Mouse (Mus musculus): ENCODE results near the gene Olfr704. TPM values are rescaled to one million over a fixed set of nuclear protein-coding genes. Genes with fewer than 3 reads are reported as not detected.
"Not testable (repeated sequence)": the region's sequence is repeated elsewhere in the genome, so short reads cannot be mapped to it uniquely, and the experiment has no call there.

Olfr704 gene
- not detected in 2 replicates for total RNA-seq (2017)

DNA sequence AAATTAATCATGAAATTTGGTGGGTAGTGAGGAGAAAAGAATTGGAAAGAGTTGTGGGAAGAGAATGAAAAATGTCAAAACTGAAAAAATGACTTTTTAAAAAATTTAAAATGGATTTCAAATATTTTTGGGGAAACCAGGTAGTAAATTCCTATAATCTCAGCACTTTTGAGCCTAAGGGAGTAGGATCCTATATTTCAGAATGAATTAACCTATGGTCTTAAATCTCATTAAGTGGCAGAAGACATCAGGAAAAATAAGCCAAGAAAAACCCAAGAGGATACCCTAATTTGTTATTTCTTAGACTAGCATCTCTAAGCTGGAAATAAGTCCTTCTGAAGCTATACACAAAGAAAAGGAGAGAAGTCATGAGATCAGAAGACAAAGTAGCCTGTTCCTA is at the start of gene Olfr704:
Olfr704 (plus strand) TSS at position 301 of the 400 bp plus-strand sequence.
- ATAC-seq (replicated peaks in 1 of 2; ENCODE audit: insufficient read depth in 1 of 2, low FRiP score in 2 of 2, low TSS enrichment in 1 of 2, low read depth in 1 of 2, poor library complexity in 2 of 2, severe bottlenecking in 2 of 2): no peak

DNA sequence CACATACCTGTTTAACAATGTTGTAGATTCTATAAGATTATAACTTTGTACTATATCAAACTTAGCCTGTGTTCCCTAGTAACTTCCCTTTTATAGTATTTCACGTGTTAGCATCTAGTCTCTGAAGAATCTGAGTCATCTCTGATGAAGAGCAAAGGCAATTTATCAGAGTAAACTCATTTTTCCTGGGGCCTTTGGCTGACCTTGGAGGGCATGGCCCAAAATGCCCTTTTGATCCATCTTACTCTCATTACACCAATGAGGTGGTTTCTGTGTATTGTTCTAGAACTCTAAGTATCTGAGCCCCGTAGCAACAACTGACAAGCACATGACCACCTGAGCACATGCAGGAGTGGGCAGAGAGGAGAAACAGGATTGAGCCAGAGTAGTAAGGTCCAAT is 49.2 kb upstream of the Olfr704 start, which contains the start of gene Olfr701:
Olfr701 (plus strand) TSS at position 301 of the 400 bp plus-strand sequence.
- ATAC-seq (replicated peaks in 1 of 2; ENCODE audit: insufficient read depth in 1 of 2, low FRiP score in 2 of 2, low TSS enrichment in 1 of 2, low read depth in 1 of 2, poor library complexity in 2 of 2, severe bottlenecking in 2 of 2): no peak

DNA sequence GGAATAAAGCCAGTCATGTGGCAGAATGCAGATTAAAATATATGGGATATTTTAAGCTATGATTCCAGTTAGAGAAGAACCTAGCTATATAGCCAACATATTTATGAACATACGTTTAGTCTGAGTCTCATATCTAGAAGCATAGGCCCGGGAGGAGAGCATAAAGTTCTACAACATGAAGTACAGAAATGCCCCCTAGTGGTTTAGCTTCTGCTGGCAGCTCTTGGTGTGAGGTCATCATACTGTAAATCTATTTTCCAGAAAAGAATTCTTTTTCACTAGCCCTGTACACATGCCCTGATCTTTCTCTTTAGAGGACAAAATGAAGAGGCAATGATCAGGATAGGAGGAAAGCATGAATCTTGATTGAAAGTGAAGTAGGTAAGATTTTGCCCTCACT is 47.2 kb upstream of the Olfr704 start:
- ATAC-seq (replicated peaks in 1 of 2; ENCODE audit: insufficient read depth in 1 of 2, low FRiP score in 2 of 2, low TSS enrichment in 1 of 2, low read depth in 1 of 2, poor library complexity in 2 of 2, severe bottlenecking in 2 of 2): peak; percentile 76 to 87

DNA sequence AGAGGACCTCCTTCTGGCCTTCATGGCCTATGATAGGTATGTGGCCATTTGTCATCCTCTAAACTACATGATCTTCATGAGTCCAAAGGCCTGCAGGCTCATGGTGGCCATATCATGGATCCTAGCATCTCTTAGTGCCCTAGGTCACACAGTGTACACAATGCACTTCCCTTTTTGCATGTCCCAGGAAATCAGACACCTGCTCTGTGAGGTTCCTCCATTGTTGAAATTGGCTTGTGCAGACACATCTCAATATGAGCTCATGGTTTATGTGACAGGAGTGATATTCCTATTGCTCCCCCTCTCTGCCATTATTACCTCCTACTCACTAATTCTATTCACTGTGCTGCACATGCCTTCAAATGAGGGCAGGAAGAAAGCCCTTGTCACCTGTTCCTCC is 44.6 kb upstream of the Olfr704 start:
- ATAC-seq (replicated peaks in 1 of 2; ENCODE audit: insufficient read depth in 1 of 2, low FRiP score in 2 of 2, low TSS enrichment in 1 of 2, low read depth in 1 of 2, poor library complexity in 2 of 2, severe bottlenecking in 2 of 2): 0 out of 4 replicates have a peak, but pooled peaks of 1 of the 2 experiments have one; percentile 39

DNA sequence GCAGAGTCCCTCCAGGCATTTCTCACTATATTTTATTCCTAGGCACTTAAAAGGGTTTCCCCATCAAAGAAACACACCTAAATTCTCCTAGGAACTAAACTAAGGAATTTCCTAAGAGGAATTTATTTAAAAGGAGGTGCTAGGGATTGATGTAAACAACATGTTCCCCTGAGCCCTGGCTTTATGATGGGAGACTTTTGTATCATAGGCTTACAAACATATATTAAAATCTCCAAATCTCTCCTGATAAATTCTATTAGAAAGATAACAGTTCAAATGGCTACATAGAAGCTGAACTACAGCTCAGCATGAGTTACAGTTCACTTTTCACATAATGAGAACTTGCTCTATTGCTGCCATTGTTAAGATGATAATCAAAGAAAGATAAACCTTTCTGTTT is 29.2 kb upstream of the Olfr704 start, which contains the start of gene Olfr702:
Olfr702 (minus strand) TSS at position 101 of the 400 bp plus-strand sequence.
- no peak for ATAC-seq (replicated peaks in 1 of 2; ENCODE audit: insufficient read depth in 1 of 2, low FRiP score in 2 of 2, low TSS enrichment in 1 of 2, low read depth in 1 of 2, poor library complexity in 2 of 2, severe bottlenecking in 2 of 2)

DNA sequence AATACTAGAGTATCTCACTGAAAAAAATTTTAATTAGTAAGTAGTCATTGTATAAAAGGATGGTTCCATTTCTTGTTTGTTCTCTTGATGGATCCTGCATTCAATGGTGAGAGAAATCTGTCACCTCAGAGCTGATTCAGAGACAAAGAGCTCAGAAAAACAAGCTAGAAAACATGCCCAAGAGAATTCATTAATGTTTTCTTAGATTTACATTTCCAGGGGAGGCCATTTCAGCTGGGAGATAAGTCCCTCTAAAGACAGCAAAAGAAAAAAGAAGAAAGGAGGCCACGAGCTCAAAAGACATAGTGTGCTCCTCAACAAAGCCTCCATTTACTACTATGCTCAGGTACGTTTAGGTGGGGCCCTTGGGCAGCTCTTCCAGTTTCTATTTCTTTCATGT is 19.9 kb upstream of the Olfr704 start, which contains the start of gene Olfr703:
Olfr703 (plus strand) TSS at position 301 of the 400 bp plus-strand sequence.
- ATAC-seq (replicated peaks in 1 of 2; ENCODE audit: insufficient read depth in 1 of 2, low FRiP score in 2 of 2, low TSS enrichment in 1 of 2, low read depth in 1 of 2, poor library complexity in 2 of 2, severe bottlenecking in 2 of 2): no peak

DNA sequence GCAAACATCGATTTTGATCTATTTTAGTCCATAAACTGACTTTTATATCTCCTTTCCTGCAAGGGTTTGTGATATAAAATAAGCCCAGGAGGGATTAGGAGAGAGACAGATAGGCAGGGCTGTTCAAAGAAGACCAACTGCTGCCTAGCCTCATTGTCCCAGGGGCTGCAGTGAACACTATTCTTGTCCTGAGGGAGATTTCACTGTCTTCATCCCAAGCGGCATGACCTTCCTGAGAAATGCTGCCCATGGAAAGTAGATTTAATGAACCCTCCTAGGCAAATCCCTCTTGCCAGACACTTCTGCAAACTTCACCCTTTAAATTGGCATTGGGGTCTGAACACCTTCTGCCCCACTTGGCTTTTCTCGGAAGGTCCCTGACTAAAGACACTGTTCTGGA is 13.8 kb downstream of the Olfr704 start, which contains the start of gene Olfr705:
Olfr705 (minus strand) TSS at position 101 of the 400 bp plus-strand sequence.
- ATAC-seq (replicated peaks in 1 of 2; ENCODE audit: insufficient read depth in 1 of 2, low FRiP score in 2 of 2, low TSS enrichment in 1 of 2, low read depth in 1 of 2, poor library complexity in 2 of 2, severe bottlenecking in 2 of 2): no peak

DNA sequence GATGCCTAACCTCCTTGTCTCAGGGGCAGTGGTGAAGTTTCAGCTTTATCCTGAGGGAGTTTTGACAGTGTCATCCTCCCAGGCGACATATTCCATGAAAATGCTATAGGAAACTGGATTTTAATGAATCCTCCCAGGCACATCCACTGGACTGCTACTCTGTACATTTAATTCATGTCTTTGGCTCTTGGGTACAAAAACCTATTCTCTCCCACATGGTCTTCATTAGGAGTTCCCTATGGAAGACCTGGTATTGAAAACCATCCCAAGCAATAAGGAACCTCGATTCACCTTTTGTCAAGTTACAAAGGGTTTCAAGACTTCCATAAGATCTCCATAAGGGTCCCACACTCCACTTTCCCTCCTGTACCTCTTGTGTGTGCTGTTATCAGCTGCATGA is 25.1 kb downstream of the Olfr704 start, which contains the start of gene Olfr706:
Olfr706 (minus strand) TSS at position 101 of the 400 bp plus-strand sequence.
- no peak for ATAC-seq (replicated peaks in 1 of 2; ENCODE audit: insufficient read depth in 1 of 2, low FRiP score in 2 of 2, low TSS enrichment in 1 of 2, low read depth in 1 of 2, poor library complexity in 2 of 2, severe bottlenecking in 2 of 2)

DNA sequence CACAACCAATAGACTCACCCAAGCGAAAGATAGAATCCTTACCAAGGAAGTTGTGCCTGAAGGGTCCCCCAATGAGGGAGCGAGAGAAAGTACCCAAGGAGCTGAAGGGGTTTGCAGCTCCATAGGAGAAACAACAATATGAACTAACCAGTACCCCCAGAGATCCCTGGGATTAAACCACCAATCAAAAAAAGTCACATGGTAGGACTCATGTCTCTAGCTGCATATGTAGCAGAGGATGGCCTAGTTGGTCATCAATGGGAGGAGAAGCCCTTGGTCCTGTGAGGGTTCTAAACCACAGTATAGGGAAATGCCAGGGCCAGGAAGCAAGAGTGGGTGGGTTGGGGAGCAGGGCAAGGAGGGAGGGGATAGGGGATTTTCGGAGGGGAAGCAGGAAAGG is 38.2 kb downstream of the Olfr704 start, which contains the start of gene Olfr707:
Olfr707 (minus strand) TSS at position 101 of the 400 bp plus-strand sequence.
- not testable (repeated sequence) for ATAC-seq (replicated peaks in 1 of 2; ENCODE audit: insufficient read depth in 1 of 2, low FRiP score in 2 of 2, low TSS enrichment in 1 of 2, low read depth in 1 of 2, poor library complexity in 2 of 2, severe bottlenecking in 2 of 2)

DNA sequence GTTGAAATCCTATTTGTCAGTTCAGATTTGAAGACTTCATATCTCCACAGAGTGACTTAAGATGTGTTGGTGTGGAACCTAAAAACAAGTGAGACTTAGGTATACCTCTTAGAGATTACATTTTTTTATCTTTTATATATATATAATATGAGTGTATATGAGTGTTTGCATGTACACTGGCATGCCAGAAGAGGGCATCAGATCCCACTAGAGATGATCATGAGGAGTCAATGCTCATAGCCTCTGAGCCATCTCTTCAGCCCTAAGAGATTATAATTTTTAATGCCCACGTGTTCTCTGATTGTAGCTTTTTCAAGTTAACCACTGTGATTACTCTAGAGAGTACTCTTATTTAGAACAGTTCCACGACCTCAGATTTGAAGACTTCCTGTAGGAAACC is 44.7 kb downstream of the Olfr704 start, which contains the start of gene Olfr1532-ps1:
Olfr1532-ps1 (plus strand) TSS at position 326 of the 400 bp plus-strand sequence.
- ATAC-seq (replicated peaks in 1 of 2; ENCODE audit: insufficient read depth in 1 of 2, low FRiP score in 2 of 2, low TSS enrichment in 1 of 2, low read depth in 1 of 2, poor library complexity in 2 of 2, severe bottlenecking in 2 of 2): no peak

Other genes with a start within 250 kb of the Olfr704 start
- not detected in 2 replicates for gene Olfr693, start 182.6 kb upstream of the Olfr704 start, total RNA-seq (2017)
- gene Olfr694, start 171.4 kb upstream of the Olfr704 start, total RNA-seq (2017): not detected in 2 replicates
- gene Olfr695, start 146.8 kb upstream of the Olfr704 start, total RNA-seq (2017): not detected in 2 replicates
- gene Olfr697, start 120.7 kb upstream of the Olfr704 start, total RNA-seq (2017): not detected in 2 replicates
- not detected in 2 replicates for gene Olfr698, start 107.8 kb upstream of the Olfr704 start, total RNA-seq (2017)
- not detected in 2 replicates for gene Olfr699, start 70.0 kb upstream of the Olfr704 start, total RNA-seq (2017)
- gene Olfr700, start 54.4 kb upstream of the Olfr704 start, total RNA-seq (2017): not detected in 2 replicates
- gene Olfr701, start 49.1 kb upstream of the Olfr704 start, total RNA-seq (2017): not detected in 2 replicates
- not detected in 2 replicates for gene Olfr702, start 29.3 kb upstream of the Olfr704 start, total RNA-seq (2017)
- not detected in 2 replicates for gene Olfr703, start 19.8 kb upstream of the Olfr704 start, total RNA-seq (2017)
- not detected in 2 replicates for gene Olfr705, start 13.7 kb downstream of the Olfr704 start, total RNA-seq (2017)
- gene Olfr706, start 25.0 kb downstream of the Olfr704 start, total RNA-seq (2017): not detected in 2 replicates
- gene Olfr707, start 38.1 kb downstream of the Olfr704 start, total RNA-seq (2017): not detected in 2 replicates
- gene Olfr1532-ps1, start 44.8 kb downstream of the Olfr704 start, total RNA-seq (2017): not detected in 2 replicates
- not detected in 2 replicates for gene Olfr709-ps1, start 69.0 kb downstream of the Olfr704 start, total RNA-seq (2017)
- not detected in 2 replicates for gene Olfr710, start 85.1 kb downstream of the Olfr704 start, total RNA-seq (2017)
- not detected in 2 replicates for gene Olfr6, start 100.8 kb downstream of the Olfr704 start, total RNA-seq (2017)
- gene Olfr711, start 112.3 kb downstream of the Olfr704 start, total RNA-seq (2017): not detected in 2 replicates
- gene Olfr2, start 142.9 kb downstream of the Olfr704 start, total RNA-seq (2017): not detected in 2 replicates
- not detected in 2 replicates for gene Olfr713, start 168.0 kb downstream of the Olfr704 start, total RNA-seq (2017)
- gene Olfr714, start 207.8 kb downstream of the Olfr704 start, total RNA-seq (2017): not detected in 2 replicates
- gene Olfr17, start 230.0 kb downstream of the Olfr704 start, total RNA-seq (2017): not detected in 2 replicates
- not detected in 2 replicates for gene Olfr715b, start 247.2 kb downstream of the Olfr704 start, total RNA-seq (2017)